Mouse (Mus musculus) cortical plate, adult 2 months (tissue): ENCODE results near the gene Elf2.
A peak's percentile ranks its signal among the peaks of the same experiment; 100 is the strongest.

Experiments used
- CTCF ChIP-seq: fragments of 200-500 bp; IDR thresholded peaks from 2 replicates; pipeline ENCODE4 v1.5.1; 2011; ENCODE audit warnings: mild to moderate bottlenecking, control low read depth, low read length; ENCODE audit not compliant: insufficient read depth; ENCODE audit errors: extremely low read depth
- POLR2A ChIP-seq: fragments of 200-500 bp; IDR thresholded peaks from 2 replicates; pipeline ENCODE4 v1.6.1; 2011; ENCODE audit warnings: mild to moderate bottlenecking, low read length, control low read depth; ENCODE audit not compliant: insufficient read depth; ENCODE audit errors: extremely low read depth

GRCm38 (mm10) chr3:51228038-51228820 is 112.2 kb downstream of the Elf2 start:
- TF ChIP-seq CTCF (peak; percentile 24), POLR2A (no peak)
